Mouse (Mus musculus): ENCODE measurements around the gene Yeats4. TPM values are rescaled to one million over a fixed set of nuclear protein-coding genes. Genes with fewer than 3 reads are reported as not detected.

Gene Yeats4
- polyA plus RNA-seq (2014; fragmentation: Nextera tagmentation; extraction: Ambion mirVana), result 131 TPM in 2 replicates

- Histone ChIP-seq H3K27me3 (ENCODE audit: control insufficient read depth, insufficient read depth, low read length) (no peaks in the 10 kb centered on the region), H3K9me3 (ENCODE audit: control insufficient read depth, low read length) (no peaks in the 10 kb centered on the region), H3K36me3 (ENCODE audit: control insufficient read depth, insufficient read depth, low read length) (peaks cover 6% of the 10 kb centered on the region; the same call in 1 of the 2 replicates), H3K4me3 (ENCODE audit: low read depth, low read length) (peak within 1 kb of the TSS; percentile 83), H3K9ac (ENCODE audit: low read length) (peak within 1 kb of the TSS; percentile 95), H3K4me2 (ENCODE audit: low read depth, severe bottlenecking) (peak within 1 kb of the TSS; percentile 48), H3K4me1 (ENCODE audit: control insufficient read depth, insufficient read depth, low read length) (no peaks in the 10 kb centered on the region), H3K27ac (replicated peaks; ENCODE audit: low read depth, low read length) (peak within 1 kb of the TSS; percentile 93)
- peak; percentile 93 for ATAC-seq (ENCODE audit: insufficient number of reproducible peaks, low FRiP score, low TSS enrichment, low read depth)
- DNase-seq (ENCODE audit: low spot score), result peak; percentile 96
- 1% methylated on average over 62 of the region's 63 CpGs for WGBS
Measured at GRCm38 (mm10) chr10:117224102-117224990, at the start of gene Yeats4. Gene Yeats4 (minus strand): TSS chr10:117224507.

DNA sequence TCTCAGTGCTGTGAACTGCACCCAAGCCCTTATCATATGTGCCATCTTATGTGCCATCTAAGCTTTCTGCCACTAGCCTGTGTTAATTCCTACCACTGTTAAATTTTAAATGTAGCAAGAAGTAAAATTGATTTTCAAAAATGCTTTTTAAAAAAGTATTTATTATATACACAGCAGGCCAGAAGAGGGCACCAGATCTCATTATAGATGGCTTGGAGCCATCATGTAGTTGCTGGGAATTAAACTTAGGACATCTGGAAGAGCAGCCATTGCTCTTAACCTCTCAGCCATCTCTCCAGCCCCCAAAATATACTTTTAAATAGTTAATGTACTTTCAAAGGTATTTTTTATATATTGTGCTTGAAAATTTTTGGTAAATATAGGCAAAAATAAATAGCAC is 47.7 kb upstream of the Yeats4 start:
- H3K4me3 ChIP-seq (ENCODE audit: low read depth, low read length), result no peak overlapping the region
- H3K4me1 ChIP-seq (ENCODE audit: control insufficient read depth, insufficient read depth, low read length), result no peaks in the 10 kb centered on the region
- no peak for DNase-seq (ENCODE audit: low spot score)
- H3K9me3 ChIP-seq (ENCODE audit: control insufficient read depth, low read length), result no peaks in the 10 kb centered on the region
- ATAC-seq (ENCODE audit: insufficient number of reproducible peaks, low FRiP score, low TSS enrichment, low read depth), result no peak
- no peaks in the 10 kb centered on the region for H3K27me3 ChIP-seq (ENCODE audit: control insufficient read depth, insufficient read depth, low read length)
- no peak overlapping the region for H3K9ac ChIP-seq (ENCODE audit: low read length)
- no peak overlapping the region for H3K27ac ChIP-seq (replicated peaks; ENCODE audit: low read depth, low read length)
- no peaks in the 10 kb centered on the region for H3K36me3 ChIP-seq (ENCODE audit: control insufficient read depth, insufficient read depth, low read length)
- H3K4me2 ChIP-seq (ENCODE audit: low read depth, severe bottlenecking), result no peak overlapping the region

GRCm38 (mm10) chr10:117259870-117260269 is 35.6 kb upstream of the Yeats4 start:
- Histone ChIP-seq H3K27me3 (ENCODE audit: control insufficient read depth, insufficient read depth, low read length) (no peaks in the 10 kb centered on the region), H3K4me3 (ENCODE audit: low read depth, low read length) (no peak overlapping the region), H3K4me1 (ENCODE audit: control insufficient read depth, insufficient read depth, low read length) (no peaks in the 10 kb centered on the region), H3K36me3 (ENCODE audit: control insufficient read depth, insufficient read depth, low read length) (no peaks in the 10 kb centered on the region), H3K9me3 (ENCODE audit: control insufficient read depth, low read length) (no peaks in the 10 kb centered on the region; the same call in 1 of the 2 replicates), H3K9ac (ENCODE audit: low read length) (no peak overlapping the region), H3K27ac (replicated peaks; ENCODE audit: low read depth, low read length) (no peak overlapping the region), H3K4me2 (ENCODE audit: low read depth, severe bottlenecking) (no peak overlapping the region)
- DNase-seq (ENCODE audit: low spot score), result no peak
- no peak for ATAC-seq (ENCODE audit: insufficient number of reproducible peaks, low FRiP score, low TSS enrichment, low read depth)

DNA sequence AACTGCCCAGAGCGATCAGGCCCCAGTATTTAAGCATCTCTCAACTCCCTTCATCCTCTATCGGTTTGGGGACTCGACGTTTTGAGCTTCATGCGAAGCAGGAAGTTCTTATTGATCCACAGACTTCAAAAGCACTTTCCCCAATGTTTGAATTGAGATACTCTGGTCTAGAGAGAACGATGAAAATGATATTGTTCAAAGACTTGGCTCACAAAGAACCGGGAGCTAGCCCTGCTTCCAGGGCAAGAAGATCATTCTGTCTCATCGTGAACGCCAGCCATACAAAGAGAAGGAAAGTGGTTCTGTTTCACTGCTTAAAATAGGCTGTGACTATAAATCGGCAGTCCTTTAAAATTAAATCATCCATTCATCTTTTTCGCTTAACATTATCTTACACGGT is 14.3 kb upstream of the Yeats4 start, which contains the start of gene 9530003J23Rik:
9530003J23Rik (minus strand) TSS at position 101 of the 400 bp plus-strand sequence.
- H3K9me3 ChIP-seq (ENCODE audit: control insufficient read depth, low read length), result no peaks in the 10 kb centered on the region
- H3K27me3 ChIP-seq (ENCODE audit: control insufficient read depth, insufficient read depth, low read length), result no peaks in the 10 kb centered on the region
- no peak for DNase-seq (ENCODE audit: low spot score)
- H3K27ac ChIP-seq (replicated peaks; ENCODE audit: low read depth, low read length), result no peak within 1 kb of the TSS
- WGBS, result 93% methylated on average over 12 of the region's 12 CpGs
- H3K9ac ChIP-seq (ENCODE audit: low read length), result no peak within 1 kb of the TSS
- ATAC-seq (ENCODE audit: insufficient number of reproducible peaks, low FRiP score, low TSS enrichment, low read depth), result no peak
- H3K4me1 ChIP-seq (ENCODE audit: control insufficient read depth, insufficient read depth, low read length), result no peaks in the 10 kb centered on the region
- H3K4me3 ChIP-seq (ENCODE audit: low read depth, low read length), result no peak within 1 kb of the TSS
- no peak within 1 kb of the TSS for H3K4me2 ChIP-seq (ENCODE audit: low read depth, severe bottlenecking)
- H3K36me3 ChIP-seq (ENCODE audit: control insufficient read depth, insufficient read depth, low read length), result no peaks in the 10 kb centered on the region

DNA sequence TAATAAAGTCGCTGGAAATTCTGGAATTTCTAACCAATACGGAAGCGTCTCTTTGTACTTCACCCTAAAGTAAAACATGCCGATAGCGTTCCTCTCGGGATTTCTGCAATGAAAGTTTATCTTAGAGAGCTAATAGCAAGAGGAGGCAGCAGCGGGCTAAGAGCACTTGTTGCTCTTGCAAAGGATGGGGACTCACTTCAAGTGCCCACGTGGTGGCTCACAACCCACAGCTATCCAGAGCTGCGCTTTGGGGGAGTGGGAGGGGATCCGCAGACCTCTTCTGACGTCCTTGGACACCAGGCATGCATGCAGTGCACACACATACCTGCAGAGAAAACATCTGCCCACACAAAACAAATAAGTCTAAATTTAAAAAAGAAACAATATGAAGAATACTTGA is 11.6 kb upstream of the Yeats4 start:
- no peak overlapping the region for H3K9ac ChIP-seq (ENCODE audit: low read length)
- no peaks in the 10 kb centered on the region for H3K9me3 ChIP-seq (ENCODE audit: control insufficient read depth, low read length)
- H3K4me1 ChIP-seq (ENCODE audit: control insufficient read depth, insufficient read depth, low read length), result no peaks in the 10 kb centered on the region
- no peaks in the 10 kb centered on the region for H3K36me3 ChIP-seq (ENCODE audit: control insufficient read depth, insufficient read depth, low read length)
- H3K27ac ChIP-seq (replicated peaks; ENCODE audit: low read depth, low read length), result no peak overlapping the region
- ATAC-seq (ENCODE audit: insufficient number of reproducible peaks, low FRiP score, low TSS enrichment, low read depth) (no peak), DNase-seq (ENCODE audit: low spot score) (no peak)
- H3K4me2 ChIP-seq (ENCODE audit: low read depth, severe bottlenecking), result no peak overlapping the region
- 53% methylated on average over 11 of the region's 11 CpGs for WGBS
- no peaks in the 10 kb centered on the region for H3K27me3 ChIP-seq (ENCODE audit: control insufficient read depth, insufficient read depth, low read length)
- no peak overlapping the region for H3K4me3 ChIP-seq (ENCODE audit: low read depth, low read length)

DNA sequence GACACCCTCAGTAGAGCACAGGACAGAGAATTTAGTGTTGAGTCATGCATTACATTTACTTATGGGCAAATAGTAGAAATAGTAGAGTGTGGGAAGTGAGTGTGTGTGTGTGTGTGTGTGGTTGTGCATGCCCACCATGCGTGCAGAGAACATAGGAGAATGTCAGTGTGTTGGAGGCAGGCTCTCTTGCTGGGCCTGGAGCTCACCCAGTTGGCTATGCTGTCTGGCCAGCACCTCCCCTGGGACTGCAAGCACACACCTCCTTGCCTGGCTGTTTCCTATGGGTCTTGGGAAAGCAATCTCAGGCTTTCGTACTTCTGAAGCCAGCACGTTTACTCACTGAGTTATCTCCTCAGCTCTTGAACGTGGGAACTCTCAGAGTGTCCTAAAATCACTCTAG is 10.5 kb upstream of the Yeats4 start:
- Histone ChIP-seq H3K27ac (replicated peaks; ENCODE audit: low read depth, low read length) (no peak overlapping the region), H3K27me3 (ENCODE audit: control insufficient read depth, insufficient read depth, low read length) (no peaks in the 10 kb centered on the region), H3K9me3 (ENCODE audit: control insufficient read depth, low read length) (no peaks in the 10 kb centered on the region), H3K4me3 (ENCODE audit: low read depth, low read length) (no peak overlapping the region), H3K4me2 (ENCODE audit: low read depth, severe bottlenecking) (no peak overlapping the region), H3K36me3 (ENCODE audit: control insufficient read depth, insufficient read depth, low read length) (no peaks in the 10 kb centered on the region), H3K9ac (ENCODE audit: low read length) (no peak overlapping the region), H3K4me1 (ENCODE audit: control insufficient read depth, insufficient read depth, low read length) (no peaks in the 10 kb centered on the region)
- DNase-seq (ENCODE audit: low spot score), result no peak
- 67% methylated on average over 4 of the region's 4 CpGs for WGBS
- no peak for ATAC-seq (ENCODE audit: insufficient number of reproducible peaks, low FRiP score, low TSS enrichment, low read depth)

DNA sequence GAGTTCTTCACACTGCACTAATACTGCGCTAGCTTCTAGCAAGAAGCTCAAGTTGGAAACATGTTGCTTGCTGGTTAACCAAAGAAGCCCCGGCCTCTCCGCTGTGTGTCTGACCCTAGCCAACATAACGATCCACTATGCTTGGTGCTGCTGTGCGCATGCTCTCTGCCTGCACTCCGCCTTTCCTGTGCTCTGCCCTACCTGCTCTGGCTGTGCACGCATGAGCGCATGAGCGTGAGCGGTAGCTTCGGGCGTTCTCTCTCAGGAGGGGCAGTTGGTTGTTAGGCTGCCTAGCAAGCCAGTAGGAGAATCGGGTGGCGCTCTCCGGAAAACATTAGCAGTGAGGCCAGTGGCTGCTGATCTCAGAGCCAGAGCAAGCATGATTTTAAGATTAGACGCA is 5.5 kb upstream of the Yeats4 start:
- no peaks in the 10 kb centered on the region for H3K4me1 ChIP-seq (ENCODE audit: control insufficient read depth, insufficient read depth, low read length)
- DNase-seq (ENCODE audit: low spot score) (peak; percentile 31), ATAC-seq (ENCODE audit: insufficient number of reproducible peaks, low FRiP score, low TSS enrichment, low read depth) (no peak)
- H3K9me3 ChIP-seq (ENCODE audit: control insufficient read depth, low read length), result no peaks in the 10 kb centered on the region
- H3K27me3 ChIP-seq (ENCODE audit: control insufficient read depth, insufficient read depth, low read length), result no peaks in the 10 kb centered on the region
- H3K36me3 ChIP-seq (ENCODE audit: control insufficient read depth, insufficient read depth, low read length), result no peaks in the 10 kb centered on the region
- H3K4me3 ChIP-seq (ENCODE audit: low read depth, low read length), result no peak overlapping the region
- H3K27ac ChIP-seq (replicated peaks; ENCODE audit: low read depth, low read length), result no peak overlapping the region
- H3K9ac ChIP-seq (ENCODE audit: low read length), result no peak overlapping the region
- 74% methylated on average over 16 of the region's 16 CpGs for WGBS
- no peak overlapping the region for H3K4me2 ChIP-seq (ENCODE audit: low read depth, severe bottlenecking)

GRCm38 (mm10) chr10:117226002-117226401 is 1.7 kb upstream of the Yeats4 start:
- H3K4me2 ChIP-seq (ENCODE audit: low read depth, severe bottlenecking), result no peak overlapping the region
- no peak for ATAC-seq (ENCODE audit: insufficient number of reproducible peaks, low FRiP score, low TSS enrichment, low read depth)
- H3K4me1 ChIP-seq (ENCODE audit: control insufficient read depth, insufficient read depth, low read length), result no peaks in the 10 kb centered on the region
- no peak for DNase-seq (ENCODE audit: low spot score)
- no peak overlapping the region for H3K9ac ChIP-seq (ENCODE audit: low read length)
- no peak overlapping the region for H3K4me3 ChIP-seq (ENCODE audit: low read depth, low read length)
- WGBS, result 70% methylated on average over 3 of the region's 3 CpGs
- no peaks in the 10 kb centered on the region for H3K27me3 ChIP-seq (ENCODE audit: control insufficient read depth, insufficient read depth, low read length)
- H3K36me3 ChIP-seq (ENCODE audit: control insufficient read depth, insufficient read depth, low read length), result peaks cover 3% of the 10 kb centered on the region; the same call in 1 of the 2 replicates
- H3K9me3 ChIP-seq (ENCODE audit: control insufficient read depth, low read length), result no peaks in the 10 kb centered on the region
- no peak overlapping the region for H3K27ac ChIP-seq (replicated peaks; ENCODE audit: low read depth, low read length)

Data from limb, embryonic 11.5 days (tissue).